Mouse (Mus musculus): Measurements from ENCODE around the gene Grik3. TPM values are rescaled to one million over a fixed set of nuclear protein-coding genes. Genes with fewer than 3 reads are reported as not detected.

The Grik3 gene
- polyA plus RNA-seq, 1 experiment from 2014 or later: 1.1 TPM

GRCm38 (mm10) chr4:125682007-125682406 is 191.5 kb downstream of the Grik3 start:
- no peak for ATAC-seq (ENCODE audit: insufficient number of reproducible peaks, insufficient read depth, low FRiP score, low read depth)
- no peaks in the 10 kb centered on the region for H3K36me3 ChIP-seq (ENCODE audit: control insufficient read depth, insufficient read depth, low read length)
- no peaks in the 10 kb centered on the region for H3K27me3 ChIP-seq (ENCODE audit: control insufficient read depth, insufficient read depth, low read length)
- H3K4me1 ChIP-seq (ENCODE audit: control insufficient read depth, insufficient read depth, low read length): no peaks in the 10 kb centered on the region
- no peaks in the 10 kb centered on the region for H3K9me3 ChIP-seq (ENCODE audit: control insufficient read depth, low read depth, low read length)
- WGBS: 90% methylated on average over 13 of the region's 13 CpGs
- no peak overlapping the region for H3K4me2 ChIP-seq (replicated peaks; ENCODE audit: low read depth, low read length)
- no peak overlapping the region for H3K27ac ChIP-seq (ENCODE audit: low read length)
- no peak overlapping the region for H3K4me3 ChIP-seq (ENCODE audit: low read depth, low read length)
- H3K9ac ChIP-seq (replicated peaks; ENCODE audit: low read depth, low read length): no peak overlapping the region

DNA sequence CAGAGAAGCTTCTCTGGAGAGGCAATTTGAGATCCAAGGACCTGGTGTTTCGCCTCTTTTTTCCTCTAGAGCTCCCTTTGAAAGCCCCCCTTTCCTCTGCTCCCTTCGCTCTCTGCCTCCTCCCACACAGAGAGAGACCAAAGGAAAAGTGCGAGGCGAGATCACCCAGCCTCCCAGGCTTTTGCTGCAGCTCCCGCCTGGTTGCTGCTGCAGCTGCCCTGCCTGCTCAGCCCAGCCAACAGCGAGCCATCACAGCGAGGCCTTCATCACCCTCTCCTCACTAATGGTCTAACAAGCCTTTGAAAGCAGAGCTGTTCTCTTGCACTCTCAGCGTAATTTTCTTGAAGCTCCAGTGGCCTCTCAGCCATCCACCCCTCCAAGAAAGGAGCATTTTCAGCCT is 196.6 kb downstream of the Grik3 start:
- 28% methylated on average over 8 of the region's 8 CpGs for WGBS
- no peak overlapping the region for H3K4me2 ChIP-seq (replicated peaks; ENCODE audit: low read depth, low read length)
- H3K4me1 ChIP-seq (ENCODE audit: control insufficient read depth, insufficient read depth, low read length): no peaks in the 10 kb centered on the region
- H3K4me3 ChIP-seq (ENCODE audit: low read depth, low read length): no peak overlapping the region
- H3K36me3 ChIP-seq (ENCODE audit: control insufficient read depth, insufficient read depth, low read length): no peaks in the 10 kb centered on the region
- H3K9ac ChIP-seq (replicated peaks; ENCODE audit: low read depth, low read length): no peak overlapping the region
- no peaks in the 10 kb centered on the region for H3K27me3 ChIP-seq (ENCODE audit: control insufficient read depth, insufficient read depth, low read length)
- H3K27ac ChIP-seq (ENCODE audit: low read length): no peak overlapping the region
- no peak for ATAC-seq (ENCODE audit: insufficient number of reproducible peaks, insufficient read depth, low FRiP score, low read depth)
- no peaks in the 10 kb centered on the region for H3K9me3 ChIP-seq (ENCODE audit: control insufficient read depth, low read depth, low read length)

DNA sequence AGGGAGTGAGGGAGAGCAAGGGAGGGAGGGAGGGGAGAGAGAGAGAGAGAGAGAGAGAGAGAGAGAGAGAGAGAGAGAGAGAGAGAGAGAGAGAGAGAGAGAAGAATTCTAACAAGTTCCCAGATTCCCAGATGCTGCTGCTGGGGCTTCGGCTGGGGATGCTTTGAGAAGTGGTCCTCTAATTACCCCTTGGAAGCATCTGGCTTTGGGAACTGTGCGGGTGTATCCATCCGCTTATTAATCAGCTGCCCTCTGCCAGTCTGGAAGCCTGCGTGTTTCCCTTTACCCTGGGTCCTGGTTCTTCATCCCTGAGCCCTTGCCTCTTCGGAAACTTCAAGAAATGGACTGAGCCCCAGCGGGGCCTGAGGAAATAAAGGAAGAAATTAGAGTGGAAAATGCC is 204.9 kb downstream of the Grik3 start:
- H3K27ac ChIP-seq (ENCODE audit: low read length): no peak overlapping the region
- H3K9ac ChIP-seq (replicated peaks; ENCODE audit: low read depth, low read length): no peak overlapping the region
- ATAC-seq (ENCODE audit: insufficient number of reproducible peaks, insufficient read depth, low FRiP score, low read depth): no peak
- H3K27me3 ChIP-seq (ENCODE audit: control insufficient read depth, insufficient read depth, low read length): 0 out of 2 replicates have a peak, but pooled peaks cover 3% of the 10 kb centered on the region
- H3K9me3 ChIP-seq (ENCODE audit: control insufficient read depth, low read depth, low read length): no peaks in the 10 kb centered on the region
- no peak overlapping the region for H3K4me2 ChIP-seq (replicated peaks; ENCODE audit: low read depth, low read length)
- no peaks in the 10 kb centered on the region for H3K36me3 ChIP-seq (ENCODE audit: control insufficient read depth, insufficient read depth, low read length)
- WGBS: 58% methylated on average over 6 of the region's 6 CpGs
- no peak overlapping the region for H3K4me3 ChIP-seq (ENCODE audit: low read depth, low read length)
- no peaks in the 10 kb centered on the region for H3K4me1 ChIP-seq (ENCODE audit: control insufficient read depth, insufficient read depth, low read length)

GRCm38 (mm10) chr4:125696182-125696939 is 205.9 kb downstream of the Grik3 start:
- no peak for ATAC-seq (ENCODE audit: insufficient number of reproducible peaks, insufficient read depth, low FRiP score, low read depth)

DNA sequence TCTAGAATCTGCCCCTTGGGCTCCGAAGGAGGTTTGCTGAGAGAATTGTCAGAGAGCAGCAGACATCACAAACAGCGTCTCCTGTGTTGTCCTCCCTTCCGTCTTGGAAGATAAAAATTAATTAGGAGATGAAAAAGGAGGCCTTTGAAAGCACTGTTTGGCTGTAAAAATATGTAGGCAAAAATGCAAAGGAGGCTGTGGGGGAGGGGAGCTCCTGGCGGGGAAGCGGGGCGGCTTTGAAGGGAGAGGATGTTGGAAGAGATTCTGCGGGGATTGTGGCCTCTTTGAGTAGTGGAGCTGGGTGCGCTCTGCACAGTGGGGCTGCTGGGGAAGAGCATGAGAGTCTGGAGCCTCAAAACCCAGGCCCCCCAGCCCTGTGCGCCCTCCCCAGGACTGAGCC is 207.1 kb downstream of the Grik3 start:
- Histone ChIP-seq H3K27ac (ENCODE audit: low read length) (no peak overlapping the region), H3K9me3 (ENCODE audit: control insufficient read depth, low read depth, low read length) (no peaks in the 10 kb centered on the region), H3K4me3 (ENCODE audit: low read depth, low read length) (no peak overlapping the region), H3K4me1 (ENCODE audit: control insufficient read depth, insufficient read depth, low read length) (no peaks in the 10 kb centered on the region), H3K27me3 (ENCODE audit: control insufficient read depth, insufficient read depth, low read length) (0 out of 2 replicates have a peak, but pooled peaks cover 3% of the 10 kb centered on the region), H3K4me2 (replicated peaks; ENCODE audit: low read depth, low read length) (no peak overlapping the region), H3K9ac (replicated peaks; ENCODE audit: low read depth, low read length) (no peak overlapping the region), H3K36me3 (ENCODE audit: control insufficient read depth, insufficient read depth, low read length) (no peaks in the 10 kb centered on the region)
- ATAC-seq (ENCODE audit: insufficient number of reproducible peaks, insufficient read depth, low FRiP score, low read depth): no peak
- 30% methylated on average over 9 of the region's 9 CpGs for WGBS

More at GRCm38 (mm10) chr4:125696182-125696939, 205.9 kb downstream of the Grik3 start:
- Histone ChIP-seq H3K27ac (ENCODE audit: low read length) (no peak overlapping the region), H3K36me3 (ENCODE audit: control insufficient read depth, insufficient read depth, low read length) (no peaks in the 10 kb centered on the region), H3K9ac (replicated peaks; ENCODE audit: low read depth, low read length) (no peak overlapping the region), H3K4me2 (replicated peaks; ENCODE audit: low read depth, low read length) (no peak overlapping the region), H3K4me3 (ENCODE audit: low read depth, low read length) (no peak overlapping the region), H3K27me3 (ENCODE audit: control insufficient read depth, insufficient read depth, low read length) (0 out of 2 replicates have a peak, but pooled peaks cover 3% of the 10 kb centered on the region), H3K9me3 (ENCODE audit: control insufficient read depth, low read depth, low read length) (no peaks in the 10 kb centered on the region), H3K4me1 (ENCODE audit: control insufficient read depth, insufficient read depth, low read length) (no peaks in the 10 kb centered on the region)
- WGBS: 29% methylated on average over 18 of the region's 18 CpGs

DNA sequence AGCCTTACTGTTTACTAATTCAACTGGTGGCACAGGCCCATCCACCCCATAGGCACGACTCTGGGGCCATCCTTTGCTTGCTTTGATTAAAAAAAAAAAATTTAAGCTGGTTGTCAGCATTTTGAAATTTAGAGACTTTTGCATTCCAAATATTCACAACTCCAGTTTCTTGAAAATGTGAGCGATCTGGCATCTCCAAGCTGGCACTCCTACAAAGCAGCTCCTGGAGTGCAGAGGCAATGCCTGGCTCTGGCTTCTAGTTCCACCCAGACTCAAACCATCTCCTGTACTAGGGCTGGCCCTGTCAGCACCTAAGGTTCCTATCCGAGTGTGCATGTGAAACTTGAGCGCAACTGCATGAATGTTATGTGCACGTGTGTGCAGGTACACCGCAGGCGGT is 208.6 kb downstream of the Grik3 start:
- H3K4me3 ChIP-seq (ENCODE audit: low read depth, low read length): no peak overlapping the region
- 84% methylated on average over 7 of the region's 7 CpGs for WGBS
- no peak overlapping the region for H3K27ac ChIP-seq (ENCODE audit: low read length)
- no peak overlapping the region for H3K4me2 ChIP-seq (replicated peaks; ENCODE audit: low read depth, low read length)
- H3K36me3 ChIP-seq (ENCODE audit: control insufficient read depth, insufficient read depth, low read length): no peaks in the 10 kb centered on the region
- H3K4me1 ChIP-seq (ENCODE audit: control insufficient read depth, insufficient read depth, low read length): no peaks in the 10 kb centered on the region
- 0 out of 2 replicates have a peak, but pooled peaks cover 3% of the 10 kb centered on the region for H3K27me3 ChIP-seq (ENCODE audit: control insufficient read depth, insufficient read depth, low read length)
- ATAC-seq (ENCODE audit: insufficient number of reproducible peaks, insufficient read depth, low FRiP score, low read depth): no peak
- no peaks in the 10 kb centered on the region for H3K9me3 ChIP-seq (ENCODE audit: control insufficient read depth, low read depth, low read length)
- H3K9ac ChIP-seq (replicated peaks; ENCODE audit: low read depth, low read length): no peak overlapping the region

DNA sequence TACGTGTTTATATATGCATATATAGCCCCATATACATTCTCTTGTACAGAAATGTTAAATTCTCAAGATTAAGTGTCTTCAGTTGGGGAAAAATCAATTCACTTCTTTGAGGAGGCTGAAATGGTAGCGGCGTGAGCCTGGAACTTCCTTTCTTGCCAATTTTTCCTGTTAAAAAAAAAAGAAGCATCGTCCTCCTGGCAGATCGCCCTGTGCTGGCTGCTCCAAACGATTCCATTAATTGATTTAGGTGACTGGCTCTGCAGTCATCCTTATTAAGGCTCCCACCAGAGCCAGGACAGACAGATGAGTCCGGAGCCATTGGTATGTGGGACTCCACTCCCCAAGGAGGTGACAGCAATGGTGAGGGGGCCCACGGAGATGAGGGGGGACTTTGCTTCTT is 209.8 kb downstream of the Grik3 start:
- no peak for ATAC-seq (ENCODE audit: insufficient number of reproducible peaks, insufficient read depth, low FRiP score, low read depth)
- Histone ChIP-seq H3K4me3 (ENCODE audit: low read depth, low read length) (no peak overlapping the region), H3K9me3 (ENCODE audit: control insufficient read depth, low read depth, low read length) (no peaks in the 10 kb centered on the region), H3K27me3 (ENCODE audit: control insufficient read depth, insufficient read depth, low read length) (0 out of 2 replicates have a peak, but pooled peaks cover 3% of the 10 kb centered on the region), H3K4me2 (replicated peaks; ENCODE audit: low read depth, low read length) (no peak overlapping the region), H3K9ac (replicated peaks; ENCODE audit: low read depth, low read length) (no peak overlapping the region), H3K36me3 (ENCODE audit: control insufficient read depth, insufficient read depth, low read length) (no peaks in the 10 kb centered on the region), H3K4me1 (ENCODE audit: control insufficient read depth, insufficient read depth, low read length) (no peaks in the 10 kb centered on the region), H3K27ac (ENCODE audit: low read length) (no peak overlapping the region)
- 51% methylated on average over 8 of the region's 8 CpGs for WGBS

DNA sequence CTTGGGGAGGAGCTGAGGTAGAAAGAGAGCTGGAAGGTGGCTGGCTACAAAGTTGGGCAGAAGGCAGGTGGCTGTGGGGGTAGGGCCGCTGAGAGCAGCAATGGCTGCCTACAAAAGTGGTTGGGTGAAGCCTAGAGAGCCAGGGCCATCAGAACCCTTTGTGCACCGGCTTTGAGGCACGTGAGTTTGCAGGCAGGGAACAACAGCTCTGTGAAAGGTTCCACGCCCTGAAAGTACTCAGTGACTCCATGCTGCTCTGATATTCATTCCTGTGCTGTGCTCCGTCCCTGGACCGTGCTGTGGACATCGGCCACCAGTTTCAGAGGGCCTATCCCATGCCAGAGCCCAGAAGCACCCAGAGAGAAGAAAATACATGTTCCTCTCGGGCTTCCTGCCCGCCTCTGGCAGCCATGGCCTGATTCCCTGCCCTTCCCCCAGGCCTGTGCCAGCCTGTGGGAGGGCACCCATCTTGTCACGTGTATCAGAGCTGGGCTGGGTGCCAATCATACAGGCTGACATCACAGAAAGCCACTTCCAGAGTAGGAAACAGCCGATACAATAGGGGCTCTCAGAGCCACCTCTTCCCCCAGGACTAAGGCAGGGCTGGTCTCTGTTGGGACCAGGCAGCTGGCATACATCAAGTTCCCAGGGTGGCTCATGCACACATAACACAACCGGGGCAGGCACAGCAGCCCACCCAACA is 212.3 kb downstream of the Grik3 start:
- no peaks in the 10 kb centered on the region for H3K27me3 ChIP-seq (ENCODE audit: control insufficient read depth, insufficient read depth, low read length)
- no peak overlapping the region for H3K9ac ChIP-seq (replicated peaks; ENCODE audit: low read depth, low read length)
- no peak overlapping the region for H3K4me3 ChIP-seq (ENCODE audit: low read depth, low read length)
- WGBS: 69% methylated on average over 11 of the region's 12 CpGs
- ATAC-seq (ENCODE audit: insufficient number of reproducible peaks, insufficient read depth, low FRiP score, low read depth): peak; percentile 42; the same call in 1 of the 2 replicates
- no peaks in the 10 kb centered on the region for H3K4me1 ChIP-seq (ENCODE audit: control insufficient read depth, insufficient read depth, low read length)
- H3K9me3 ChIP-seq (ENCODE audit: control insufficient read depth, low read depth, low read length): no peaks in the 10 kb centered on the region
- H3K4me2 ChIP-seq (replicated peaks; ENCODE audit: low read depth, low read length): no peak overlapping the region
- no peak overlapping the region for H3K27ac ChIP-seq (ENCODE audit: low read length)
- no peaks in the 10 kb centered on the region for H3K36me3 ChIP-seq (ENCODE audit: control insufficient read depth, insufficient read depth, low read length)

All from stomach, embryonic 14.5 days (tissue).